Mouse (Mus musculus) gastrocnemius, postnatal 10 days (tissue): ENCODE measurements at regions not wholly inside any gene's neighbourhood (a gene's known extent, or its start where the extent isn't known, plus 50 kb on each side); places are given as distances from the start of the nearest gene placed in this dataset.

ENCODE experiments used
- DNase-seq: peaks from one replicate; pipeline ENCODE4 v3.0.0; 2021; ENCODE audit warnings: mixed read lengths

- no peak for DNase-seq
Observed at GRCm38 (mm10) chr11:84701319-84702175, 117.8 kb downstream of the Mrm1 start.

DNA sequence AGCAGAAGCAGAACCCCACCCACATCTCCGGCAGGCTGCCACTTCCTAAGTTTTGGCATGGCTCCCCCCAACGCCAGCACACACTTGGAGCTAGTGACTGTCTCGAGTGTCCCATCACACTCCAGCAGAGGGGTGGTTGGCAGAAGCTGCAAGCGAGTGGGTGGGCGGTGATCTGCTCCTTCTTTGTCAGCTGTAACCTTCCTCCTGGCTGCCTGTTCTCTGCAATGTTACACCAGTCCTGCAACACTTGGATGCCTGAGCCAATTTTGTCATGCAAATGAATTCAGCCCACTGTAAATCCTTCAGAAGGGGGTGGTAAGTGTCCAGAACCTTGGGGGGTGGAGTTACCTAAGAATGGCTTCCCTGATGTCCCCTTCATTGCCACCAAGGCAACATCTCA, 121.8 kb downstream of the Mrm1 start:
- DNase-seq, result no peak

DNA sequence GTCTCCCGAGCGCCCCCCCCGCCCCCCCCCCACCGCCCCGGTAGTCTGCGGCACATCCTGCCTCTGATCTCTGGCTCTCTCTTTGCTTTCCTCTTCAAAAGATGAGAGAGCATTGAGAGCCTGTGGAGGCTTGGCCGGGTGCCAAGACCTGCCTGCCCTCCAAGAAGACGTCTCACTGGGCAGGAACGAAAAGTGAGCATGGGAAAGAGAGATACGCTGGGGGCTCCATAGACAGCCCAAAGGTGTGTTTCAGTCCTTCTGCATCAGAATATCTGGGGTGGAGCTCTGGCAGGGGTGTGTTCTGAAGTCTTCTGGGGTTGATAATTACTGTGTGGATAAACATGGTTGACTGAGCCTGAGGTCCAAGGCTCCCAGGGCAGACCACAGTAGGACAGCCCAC, 126.7 kb downstream of the Mrm1 start:
- no peak for DNase-seq

GRCm38 (mm10) chr11:84691410-84692148, 127.7 kb downstream of the Mrm1 start:
- no peak for DNase-seq

GRCm38 (mm10) chr11:84686473-84686872, 132.8 kb downstream of the Mrm1 start:
- DNase-seq, result no peak

DNA sequence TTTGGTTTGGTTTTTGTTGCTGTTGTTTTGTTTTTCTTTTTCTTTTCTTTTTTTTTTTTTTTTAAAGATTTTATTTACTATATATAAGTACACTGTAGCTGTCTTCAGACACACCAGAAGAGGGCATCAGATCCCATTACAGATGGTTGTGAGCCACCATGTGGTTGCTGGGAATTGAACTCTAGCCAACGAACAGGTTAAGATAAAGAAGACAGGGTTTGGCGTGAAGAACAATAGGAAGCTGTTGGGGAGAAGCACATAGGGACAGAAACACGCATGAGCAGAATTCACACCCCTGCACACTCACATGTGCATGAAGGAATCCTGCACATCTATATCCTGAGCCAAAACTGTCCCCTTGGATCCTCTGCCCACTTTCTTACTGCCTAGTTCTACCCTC, 135.0 kb downstream of the Mrm1 start:
- DNase-seq, result no peak

DNA sequence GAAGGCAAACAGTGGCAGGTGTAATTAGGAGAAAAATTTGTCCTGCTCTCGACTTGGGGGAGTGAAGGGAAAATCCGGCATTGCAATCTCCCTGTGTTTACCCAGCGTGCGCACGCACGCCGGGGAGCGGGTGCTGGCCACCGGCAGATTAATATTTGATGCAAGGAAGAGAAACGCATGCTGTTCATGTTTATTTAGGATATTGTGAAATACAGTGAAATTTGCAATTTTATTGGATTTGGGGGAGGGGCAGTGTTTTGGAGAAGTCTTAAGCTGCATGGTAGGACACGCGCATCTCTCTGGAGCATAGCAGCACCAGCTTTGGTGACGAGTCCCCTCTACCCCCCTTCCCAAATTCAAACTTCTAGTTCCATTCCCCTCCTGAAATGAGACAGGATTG, 136.4 kb downstream of the Mrm1 start:
- DNase-seq, result no peak

- no peak for DNase-seq
Observed at GRCm38 (mm10) chr11:84676377-84677078, 142.8 kb downstream of the Mrm1 start.

GRCm38 (mm10) chr11:84672841-84673473, 146.4 kb downstream of the Mrm1 start:
- no peak for DNase-seq

GRCm38 (mm10) chr11:84671585-84671984, 146.2 kb upstream of the Lhx1 start:
- no peak for DNase-seq

GRCm38 (mm10) chr11:84667711-84668110, 142.4 kb upstream of the Lhx1 start:
- DNase-seq, result no peak

GRCm38 (mm10) chr11:84664258-84664657, 138.9 kb upstream of the Lhx1 start:
- no peak for DNase-seq

GRCm38 (mm10) chr11:84661981-84662380, 136.6 kb upstream of the Lhx1 start:
- peak; percentile 59 for DNase-seq

GRCm38 (mm10) chr11:84660877-84661276, 135.5 kb upstream of the Lhx1 start:
- DNase-seq, result no peak

GRCm38 (mm10) chr11:84659370-84659937, 134.1 kb upstream of the Lhx1 start:
- DNase-seq, result no peak

DNA sequence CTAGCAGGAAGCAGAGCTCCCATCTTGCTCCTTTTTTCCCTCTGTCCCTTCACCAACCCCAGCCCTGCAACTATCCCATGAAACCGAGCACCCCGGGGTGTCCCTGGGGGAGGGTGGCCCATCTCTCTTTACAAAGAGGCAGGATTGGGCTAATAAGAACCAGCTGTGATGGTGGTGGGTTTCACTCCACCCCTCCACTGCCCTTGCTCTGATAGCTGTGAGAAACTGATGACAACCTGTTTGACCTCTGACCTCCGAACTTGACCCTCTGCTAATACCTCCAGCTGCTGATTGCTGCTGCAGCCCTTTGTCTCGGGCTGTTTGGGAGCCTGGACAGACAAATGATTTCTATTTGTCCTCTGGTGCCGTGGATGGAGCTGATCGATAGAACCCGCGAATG, 128.1 kb upstream of the Lhx1 start:
- no peak for DNase-seq

- DNase-seq, result no peak
Observed at GRCm38 (mm10) chr11:84648899-84649298, 123.6 kb upstream of the Lhx1 start.

DNA sequence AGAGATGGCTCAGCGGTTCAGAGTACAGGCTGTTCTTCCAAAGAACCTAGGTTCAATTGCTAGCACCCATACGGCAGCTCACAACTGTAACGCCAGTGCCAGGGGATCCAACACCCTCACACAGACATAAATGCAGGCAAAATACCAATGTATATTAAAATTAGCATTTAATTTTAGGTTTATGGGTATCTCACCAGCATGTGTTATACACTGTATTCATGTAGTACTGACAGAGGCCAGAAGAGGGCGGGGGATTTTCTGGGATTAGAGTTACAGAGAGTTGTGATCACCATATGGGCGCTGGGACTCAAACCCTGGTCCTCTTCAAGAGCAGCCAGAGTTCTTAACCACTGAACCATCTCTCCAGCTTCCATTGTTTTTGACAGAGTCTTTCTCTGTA, 121.8 kb upstream of the Lhx1 start:
- DNase-seq, result no peak

DNA sequence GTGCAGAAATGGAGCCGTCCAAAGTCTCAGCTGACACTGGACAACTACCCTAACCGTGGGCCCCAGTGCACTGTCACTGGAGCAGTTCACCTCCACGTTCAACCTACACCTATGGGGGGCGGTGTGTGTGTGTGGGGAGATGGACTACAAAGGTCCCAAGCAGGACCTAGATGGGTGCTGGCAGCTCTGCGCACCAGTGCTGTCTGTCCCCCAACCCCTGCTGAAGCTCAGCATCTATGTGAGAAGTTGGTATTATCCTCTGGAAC, 117.7 kb upstream of the Lhx1 start:
- no peak for DNase-seq

- peak; percentile 8 for DNase-seq
Observed at GRCm38 (mm10) chr11:84642300-84643106, 117.2 kb upstream of the Lhx1 start.

- DNase-seq, result no peak
Observed at GRCm38 (mm10) chr11:84641601-84642000, 116.3 kb upstream of the Lhx1 start.

DNA sequence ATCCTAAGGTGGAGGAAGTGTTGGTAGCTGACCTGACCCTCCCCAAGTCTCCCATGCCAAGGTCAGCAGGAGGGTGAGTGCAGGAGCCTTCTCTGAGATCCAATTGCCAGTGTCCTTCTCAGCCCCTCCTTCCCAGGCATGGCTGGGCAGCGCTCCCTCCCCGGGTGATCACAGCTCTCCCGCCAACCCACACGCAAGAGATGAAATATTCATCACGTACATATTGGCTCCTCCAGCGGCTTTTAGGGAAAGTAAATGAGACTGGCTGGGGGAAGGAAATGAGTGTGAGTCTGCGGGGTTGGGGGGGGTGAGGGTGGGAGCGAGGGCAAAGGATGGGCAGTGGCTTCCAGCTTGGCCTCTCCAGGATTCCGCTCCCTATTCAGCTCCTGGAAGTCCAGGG, 113.0 kb upstream of the Lhx1 start:
- DNase-seq, result no peak
